Mouse (Mus musculus) liver, adult (tissue): ENCODE data around the gene Ptcd1.
A peak's percentile ranks its signal among the peaks of the same experiment; 100 is the strongest.

Experiments used
- GATA4 ChIP-seq: IDR thresholded peaks from 2 replicates; pipeline ENCODE4 v1.6.1; 2014; ENCODE audit warnings: mild to moderate bottlenecking, low read length; ENCODE audit not compliant: insufficient replicate concordance

The Ptcd1 gene

GRCm38 (mm10) chr5:145190373-145190772 is 23.5 kb upstream of the Ptcd1 start:
- no peak for TF ChIP-seq GATA4

GRCm38 (mm10) chr5:145189416-145189815 is 22.5 kb upstream of the Ptcd1 start:
- TF ChIP-seq GATA4 = no peak

GRCm38 (mm10) chr5:145185244-145185643 is 18.3 kb upstream of the Ptcd1 start:
- TF ChIP-seq GATA4 = no peak

GRCm38 (mm10) chr5:145178461-145178980 is 11.6 kb upstream of the Ptcd1 start:
- TF ChIP-seq GATA4 = no peak

GRCm38 (mm10) chr5:145167306-145167661 is 376 bp upstream of the Ptcd1 start:
- no peak for TF ChIP-seq GATA4

GRCm38 (mm10) chr5:145165184-145165583 is 1.7 kb downstream of the Ptcd1 start:
- TF ChIP-seq GATA4 = no peak

- TF ChIP-seq GATA4 = no peak
Observed at GRCm38 (mm10) chr5:145164710-145165109, 2.2 kb downstream of the Ptcd1 start.

GRCm38 (mm10) chr5:145161361-145161760 is 5.5 kb downstream of the Ptcd1 start:
- no peak for TF ChIP-seq GATA4

- TF ChIP-seq GATA4 = no peak
Observed at GRCm38 (mm10) chr5:145152690-145153089, 14.2 kb downstream of the Ptcd1 start.

GRCm38 (mm10) chr5:145149294-145149693 is 17.6 kb downstream of the Ptcd1 start:
- TF ChIP-seq GATA4 = no peak

GRCm38 (mm10) chr5:145147748-145148147 is 19.2 kb downstream of the Ptcd1 start:
- TF ChIP-seq GATA4 = no peak

GRCm38 (mm10) chr5:145140611-145141010 is 26.3 kb downstream of the Ptcd1 start:
- no peak for TF ChIP-seq GATA4

- TF ChIP-seq GATA4 = peak; percentile 52; the same call in 1 of the 2 replicates
Observed at GRCm38 (mm10) chr5:145139571-145140519, 27.1 kb downstream of the Ptcd1 start, which contains the start of the genes Pdap1 and Bud31. Gene Pdap1, minus strand, starts transcription at chr5:145140238. Gene Bud31, plus strand, starts transcription at chr5:145140362.

GRCm38 (mm10) chr5:145138836-145139235 is 28.1 kb downstream of the Ptcd1 start:
- no peak for TF ChIP-seq GATA4

GRCm38 (mm10) chr5:145130995-145131394 is 35.9 kb downstream of the Ptcd1 start:
- TF ChIP-seq GATA4 = no peak

- TF ChIP-seq GATA4 = no peak
Observed at GRCm38 (mm10) chr5:145130191-145130590, 36.7 kb downstream of the Ptcd1 start.
